Mouse (Mus musculus): ENCODE results near the gene Fzd5. TPM values are rescaled to one million over a fixed set of nuclear protein-coding genes. Genes with fewer than 3 reads are reported as not detected.

Gene Fzd5
- polyA plus RNA-seq, 1 experiment = 5.3 TPM

GRCm38 (mm10) chr1:64733453-64734245 lies 3.9 kb downstream of the Fzd5 start:
- no peak for DNase-seq (ENCODE audit: low spot score)

- no peak for DNase-seq (ENCODE audit: low spot score)
Measured at GRCm38 (mm10) chr1:64732637-64733200, 4.8 kb downstream of the Fzd5 start.

- no peak for DNase-seq (ENCODE audit: low spot score)
Measured at GRCm38 (mm10) chr1:64732161-64732560, 5.4 kb downstream of the Fzd5 start.

GRCm38 (mm10) chr1:64731341-64732020 lies 6.1 kb downstream of the Fzd5 start:
- DNase-seq (ENCODE audit: low spot score) = no peak

GRCm38 (mm10) chr1:64730046-64730445 lies 7.5 kb downstream of the Fzd5 start:
- no peak for DNase-seq (ENCODE audit: low spot score)

- DNase-seq (ENCODE audit: low spot score) = no peak
Measured at GRCm38 (mm10) chr1:64721034-64721587, 16.4 kb downstream of the Fzd5 start.

- DNase-seq (ENCODE audit: low spot score) = no peak
Measured at GRCm38 (mm10) chr1:64717504-64717903, 20.0 kb downstream of the Fzd5 start.

GRCm38 (mm10) chr1:64716589-64717304 lies 20.8 kb downstream of the Fzd5 start:
- no peak for DNase-seq (ENCODE audit: low spot score)

GRCm38 (mm10) chr1:64715458-64715857 lies 22.1 kb downstream of the Fzd5 start:
- no peak for DNase-seq (ENCODE audit: low spot score)

GRCm38 (mm10) chr1:64712006-64712760 lies 25.4 kb downstream of the Fzd5 start:
- DNase-seq (ENCODE audit: low spot score) = no peak

GRCm38 (mm10) chr1:64709891-64710290 lies 27.7 kb downstream of the Fzd5 start:
- no peak for DNase-seq (ENCODE audit: low spot score)

GRCm38 (mm10) chr1:64706610-64707009 lies 30.9 kb downstream of the Fzd5 start:
- no peak for DNase-seq (ENCODE audit: low spot score)

- no peak for DNase-seq (ENCODE audit: low spot score)
Measured at GRCm38 (mm10) chr1:64705230-64705629, 32.3 kb downstream of the Fzd5 start.

- DNase-seq (ENCODE audit: low spot score) = no peak
Measured at GRCm38 (mm10) chr1:64701780-64702179, 35.8 kb downstream of the Fzd5 start.

GRCm38 (mm10) chr1:64695156-64695555 lies 42.4 kb downstream of the Fzd5 start:
- no peak for DNase-seq (ENCODE audit: low spot score)

GRCm38 (mm10) chr1:64691581-64691980 lies 46.0 kb downstream of the Fzd5 start:
- DNase-seq (ENCODE audit: low spot score) = no peak

- no peak for DNase-seq (ENCODE audit: low spot score)
Measured at GRCm38 (mm10) chr1:64691121-64691551, 46.4 kb downstream of the Fzd5 start.

GRCm38 (mm10) chr1:64690213-64691013 lies 47.1 kb downstream of the Fzd5 start, which contains the start of gene Ccnyl1:
TSS of gene Ccnyl1 (plus strand) at chr1:64690455.
- DNase-seq (ENCODE audit: low spot score) = peak; percentile 97

- no peak for DNase-seq (ENCODE audit: low spot score)
Measured at GRCm38 (mm10) chr1:64689561-64690212, 47.9 kb downstream of the Fzd5 start.

- DNase-seq (ENCODE audit: low spot score) = no peak
Measured at GRCm38 (mm10) chr1:64688046-64688445, 49.5 kb downstream of the Fzd5 start.
